Mouse (Mus musculus) left cerebral cortex, adult 9 months (tissue): ENCODE data around the gene Themis.

ENCODE experiments used
- DNase-seq, 2 experiments: peaks; one replicate each; pipeline ENCODE4 v3.0.0; 2022; ENCODE audit warnings: low spot score in 2 of 2

Themis gene

GRCm38 (mm10) chr10:28668261-28668660, at the start of gene Themis:
TSS of gene Themis (plus strand) at chr10:28668360.
- no peak for DNase-seq

- no peak for DNase-seq
Measured at GRCm38 (mm10) chr10:28619415-28619814, 48.7 kb upstream of the Themis start.

GRCm38 (mm10) chr10:28636096-28636495, 32.1 kb upstream of the Themis start:
- no peak for DNase-seq

DNA sequence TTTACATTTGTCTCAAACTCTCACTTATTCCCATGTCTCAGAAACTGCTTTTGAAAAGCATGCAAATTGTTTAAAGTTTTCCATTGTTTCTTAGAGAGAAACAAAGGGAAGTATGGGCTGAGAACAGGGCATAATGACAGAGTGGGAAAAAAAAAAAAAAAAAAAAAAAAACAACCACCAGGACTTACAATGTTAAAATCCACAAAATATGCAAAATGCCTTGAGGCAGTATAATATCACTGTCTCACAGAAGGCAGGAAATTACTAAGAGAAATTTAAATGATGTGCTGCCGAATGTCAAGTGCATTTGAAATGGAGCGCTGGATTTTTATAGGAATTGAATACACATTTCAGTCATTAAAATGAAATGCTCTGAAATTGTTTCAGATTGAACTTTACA, 26.3 kb upstream of the Themis start:
- DNase-seq = no peak

DNA sequence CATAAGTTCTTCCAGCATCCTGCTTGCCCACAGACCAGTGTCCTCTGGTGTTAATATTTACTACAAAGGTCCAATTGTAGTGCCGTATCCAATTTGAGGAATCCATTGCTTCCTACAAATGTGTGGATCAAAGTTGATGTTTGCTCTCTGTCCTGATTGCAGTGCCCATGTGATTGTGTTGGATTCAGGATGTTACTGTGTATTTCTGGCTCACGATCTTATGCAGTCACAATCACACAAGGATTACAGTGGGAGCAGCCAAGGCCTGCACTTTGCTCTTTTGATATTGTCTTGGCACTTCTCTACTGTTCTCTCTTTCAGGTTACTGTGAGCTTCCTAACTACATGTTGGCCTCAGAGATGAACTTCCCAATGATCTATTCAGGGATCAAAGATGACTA, 20.3 kb upstream of the Themis start:
- DNase-seq = no peak

DNA sequence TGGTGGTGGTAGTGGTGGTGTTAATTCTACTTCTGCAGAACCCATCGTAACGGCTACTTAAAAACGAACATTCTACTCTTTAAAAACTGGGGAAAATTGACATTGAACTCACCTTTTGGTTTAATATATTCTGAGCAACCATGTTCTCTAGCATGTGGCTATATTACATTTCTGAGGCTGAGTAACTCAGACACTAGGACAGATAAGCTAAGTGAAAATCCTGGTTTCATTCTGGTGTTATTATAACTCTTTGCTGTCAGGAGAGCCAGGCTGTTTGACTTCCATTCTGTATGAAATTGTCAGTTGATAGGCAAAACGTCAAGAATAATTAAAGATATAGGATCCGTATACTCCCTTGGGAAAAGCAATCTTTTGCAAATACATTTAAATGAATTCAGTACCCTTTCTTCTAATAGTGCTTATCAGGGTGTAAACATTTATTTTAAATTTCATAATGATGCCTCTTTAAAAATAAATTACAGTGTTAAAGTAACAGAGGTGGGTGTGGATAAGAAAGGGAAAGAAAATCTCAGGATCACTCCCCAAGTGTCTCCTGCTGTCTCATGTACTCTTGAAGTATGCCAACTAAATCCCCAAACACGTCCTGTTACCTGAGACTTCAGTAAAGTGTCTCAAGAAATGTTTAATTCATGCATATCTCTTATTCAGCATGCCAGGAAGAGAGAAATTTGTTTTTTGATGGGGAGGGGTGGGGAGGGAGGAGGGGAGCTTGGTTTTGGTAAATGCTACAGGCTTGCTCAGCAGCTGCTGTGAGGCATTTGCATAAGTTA, 18.9 kb upstream of the Themis start:
- no peak for DNase-seq

DNA sequence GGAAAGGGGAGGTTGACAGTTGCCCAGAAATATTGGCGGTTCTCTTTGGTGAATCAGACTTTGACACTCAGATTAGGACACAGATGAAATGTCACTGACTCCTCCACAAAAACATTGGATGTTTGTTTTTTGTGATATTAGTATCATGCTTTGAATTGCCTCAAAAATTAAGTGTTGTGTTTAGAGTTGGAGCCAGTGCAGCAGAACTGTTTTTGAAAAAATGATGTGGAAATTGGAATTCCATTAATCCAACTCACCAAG, 18.3 kb upstream of the Themis start:
- no peak for DNase-seq

DNA sequence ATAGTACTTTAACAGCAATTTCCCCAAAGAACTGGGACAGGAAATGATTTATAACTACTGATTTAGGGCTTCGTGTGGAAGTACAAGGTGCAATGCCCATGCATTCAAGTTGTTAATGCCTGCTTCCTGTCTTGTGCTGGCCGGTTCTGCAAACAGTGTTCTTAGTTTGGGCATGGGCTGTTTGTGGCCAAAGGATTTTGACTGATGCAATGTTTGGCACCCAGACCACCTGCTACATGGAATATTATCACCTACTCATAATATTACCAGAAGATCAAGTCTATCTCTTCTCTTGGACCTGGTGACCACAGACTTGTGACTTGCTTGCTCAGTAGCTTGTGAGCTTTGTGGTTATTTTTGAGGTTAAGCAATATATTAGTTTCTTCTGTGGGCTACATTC, 16.2 kb upstream of the Themis start:
- no peak for DNase-seq

DNA sequence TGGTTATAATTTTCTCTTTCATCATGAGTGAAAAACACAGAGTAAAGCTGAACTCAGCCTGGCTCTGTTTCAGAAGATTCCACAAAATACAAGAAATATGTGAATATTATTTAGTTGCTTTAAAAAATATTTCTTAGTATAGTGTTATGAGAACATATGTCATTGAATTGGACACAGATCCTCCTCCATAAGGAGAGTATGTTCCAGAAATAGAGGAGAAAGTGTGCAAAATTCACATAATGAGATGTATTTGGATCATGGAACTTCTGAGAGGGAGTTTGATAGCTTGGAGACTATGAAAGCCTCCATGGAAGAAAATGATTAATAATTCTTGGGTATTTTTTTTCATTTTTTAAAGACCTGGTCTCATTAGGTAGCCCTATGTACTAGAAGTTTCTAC, 13.4 kb upstream of the Themis start:
- no peak for DNase-seq

- peak; percentile 8 to 9 for DNase-seq
Measured at GRCm38 (mm10) chr10:28665141-28665540, 3.0 kb upstream of the Themis start.

DNA sequence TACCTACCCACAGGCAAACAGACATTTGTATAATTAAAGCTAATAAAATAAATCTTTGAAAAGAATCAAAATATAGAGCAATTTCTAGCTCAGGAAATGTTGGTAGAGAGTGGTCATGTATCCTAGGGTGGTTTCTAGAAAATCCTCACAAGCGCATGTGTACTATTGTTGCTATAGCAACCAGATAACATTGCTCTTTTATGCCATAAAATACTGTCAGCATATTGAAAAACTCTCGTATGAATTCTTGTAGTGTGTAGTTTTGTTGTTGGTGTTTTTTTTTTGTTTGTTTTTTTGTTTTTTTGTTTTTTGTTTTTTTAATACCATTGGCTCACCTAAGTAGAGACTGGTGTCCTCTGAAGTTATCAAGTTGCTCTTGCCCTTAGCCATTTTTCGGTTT, 5.8 kb downstream of the Themis start:
- no peak for DNase-seq

- DNase-seq = no peak
Measured at GRCm38 (mm10) chr10:28675337-28675736, 7.2 kb downstream of the Themis start.

DNA sequence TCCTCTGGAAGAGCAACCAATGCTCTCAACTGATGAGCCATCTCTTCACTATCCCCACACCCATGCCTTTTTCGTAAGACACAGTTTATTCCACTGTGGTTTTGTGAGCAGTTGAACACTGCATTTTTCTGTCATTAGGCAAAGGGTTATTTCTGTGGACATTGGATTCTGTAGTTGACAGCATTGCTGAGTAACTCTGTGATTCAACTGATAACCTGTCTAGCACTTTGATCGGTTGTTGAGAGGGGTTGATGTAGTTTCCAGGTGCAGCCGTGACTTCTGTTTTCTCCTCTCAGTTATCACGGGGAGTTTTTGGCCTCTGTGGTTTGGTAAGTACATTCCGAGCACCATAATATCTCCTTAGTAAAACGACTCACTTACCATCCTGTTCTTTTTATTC, 26.8 kb downstream of the Themis start:
- no peak for DNase-seq

DNA sequence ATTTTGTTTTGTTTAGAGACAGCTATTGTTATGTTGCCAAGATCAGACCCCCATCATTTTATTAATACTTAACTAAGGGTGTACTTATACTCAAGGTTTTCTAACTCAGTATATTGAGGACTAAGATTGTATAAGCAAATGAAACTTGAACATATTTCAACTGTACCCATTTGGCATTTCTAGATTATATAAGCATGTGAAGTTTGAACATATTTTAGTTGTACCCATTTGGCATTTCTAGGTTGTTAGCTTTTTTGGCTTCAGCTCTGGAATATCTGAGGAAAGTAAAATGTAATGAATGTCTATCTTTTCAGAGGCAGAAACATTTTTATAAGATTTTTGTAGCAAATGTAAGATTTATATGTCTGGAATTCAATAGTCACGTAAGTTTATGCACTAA, 27.9 kb downstream of the Themis start:
- no peak for DNase-seq

- DNase-seq = peak in 1 of 2 experiments; percentile 2
Measured at GRCm38 (mm10) chr10:28698175-28698574, 30.0 kb downstream of the Themis start.

- no peak for DNase-seq
Measured at GRCm38 (mm10) chr10:28721828-28722227, 53.7 kb downstream of the Themis start.

DNA sequence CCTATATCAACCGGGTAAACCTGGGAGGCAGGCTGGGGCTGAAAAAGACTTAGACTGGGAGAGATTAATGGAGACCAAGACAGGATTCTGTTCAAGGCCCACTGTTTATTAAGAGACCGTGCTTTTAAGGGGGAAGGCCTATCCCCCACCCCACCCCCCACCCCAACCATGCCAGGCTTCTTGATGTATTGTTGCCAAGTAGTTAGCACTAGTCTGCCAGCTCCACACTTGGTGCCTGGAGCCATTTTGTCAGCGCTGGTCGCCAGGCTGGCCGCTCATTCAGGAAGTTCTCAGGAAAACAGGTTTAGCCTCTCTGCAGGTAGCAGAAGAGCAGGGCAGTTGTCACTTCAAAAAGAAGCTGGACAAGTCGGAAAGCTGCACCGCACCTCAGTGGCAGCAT, 55.1 kb downstream of the Themis start:
- no peak for DNase-seq

GRCm38 (mm10) chr10:28730122-28730521, 62.0 kb downstream of the Themis start:
- no peak for DNase-seq

GRCm38 (mm10) chr10:28737953-28738352, 69.8 kb downstream of the Themis start:
- no peak for DNase-seq

- DNase-seq = no peak
Measured at GRCm38 (mm10) chr10:28746426-28746825, 78.3 kb downstream of the Themis start.

DNA sequence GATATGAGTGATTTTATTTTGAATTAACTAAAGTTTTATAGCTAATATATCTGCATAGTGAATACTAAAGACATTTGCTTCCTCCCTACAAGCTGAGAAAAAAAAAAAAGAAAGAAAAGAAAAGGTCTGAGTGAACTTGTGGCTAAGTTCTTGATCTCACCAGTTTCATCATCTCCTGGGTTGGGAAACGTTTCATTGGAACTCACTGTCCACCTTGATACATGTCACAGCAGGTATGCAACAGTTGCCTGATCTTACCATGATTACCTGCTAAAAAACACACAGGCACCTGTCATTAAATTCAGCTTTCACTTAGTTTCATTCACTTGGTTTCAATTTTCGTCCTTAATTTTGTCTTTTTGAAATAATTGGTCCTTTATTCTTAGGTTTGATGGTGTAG, 85.2 kb downstream of the Themis start:
- no peak for DNase-seq

DNA sequence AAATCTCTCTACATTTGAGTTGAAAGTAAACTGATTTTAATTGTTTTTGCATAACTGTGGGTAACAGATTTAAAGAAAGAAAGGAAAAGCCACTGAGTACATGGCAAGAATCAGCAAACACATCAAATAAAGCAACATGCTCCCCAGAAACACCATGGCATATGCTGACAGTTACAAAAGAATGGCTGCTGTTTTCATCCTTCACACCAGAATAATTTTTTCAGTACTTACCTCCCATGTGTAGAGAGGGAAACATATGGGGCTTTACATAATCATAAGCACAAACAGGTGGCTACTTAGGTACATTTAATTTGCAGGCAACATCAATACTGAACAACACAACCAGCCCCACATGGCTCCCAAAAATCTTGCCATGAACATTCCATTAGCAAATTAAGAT, 86.8 kb downstream of the Themis start:
- DNase-seq = peak in 1 of 2 experiments; percentile 16

- DNase-seq = no peak
Measured at GRCm38 (mm10) chr10:28776777-28777402, 108.7 kb downstream of the Themis start.

DNA sequence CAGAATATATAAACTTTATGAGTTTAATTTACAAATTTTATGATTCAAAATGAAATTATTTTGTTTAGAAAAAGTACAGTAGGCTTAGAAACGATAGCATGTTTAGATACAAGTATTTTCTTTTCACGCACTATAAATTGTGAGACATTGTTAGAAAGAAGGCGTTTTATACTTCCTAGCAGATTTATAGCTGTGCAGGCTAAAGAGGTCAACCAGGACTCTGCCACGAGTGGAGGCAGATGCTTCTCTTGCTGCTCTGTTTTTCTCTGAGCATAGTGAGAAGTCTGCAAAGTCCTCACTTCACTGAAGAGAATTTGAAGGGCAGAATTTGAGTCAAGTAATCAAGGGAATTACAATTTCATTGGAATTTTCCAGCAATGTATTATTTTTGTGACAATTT, 131.3 kb downstream of the Themis start:
- no peak for DNase-seq
